Mouse (Mus musculus) cortical plate, adult 2 months (tissue): ENCODE measurements around the gene Mb.

Experiments used
- CTCF ChIP-seq: fragments of 200-500 bp; IDR thresholded peaks from 2 replicates; pipeline ENCODE4 v1.5.1; 2011; ENCODE audit warnings: mild to moderate bottlenecking, control low read depth, low read length; ENCODE audit not compliant: insufficient read depth; ENCODE audit errors: extremely low read depth
- POLR2A ChIP-seq: fragments of 200-500 bp; IDR thresholded peaks from 2 replicates; pipeline ENCODE4 v1.6.1; 2011; ENCODE audit warnings: mild to moderate bottlenecking, low read length, control low read depth; ENCODE audit not compliant: insufficient read depth; ENCODE audit errors: extremely low read depth

DNA sequence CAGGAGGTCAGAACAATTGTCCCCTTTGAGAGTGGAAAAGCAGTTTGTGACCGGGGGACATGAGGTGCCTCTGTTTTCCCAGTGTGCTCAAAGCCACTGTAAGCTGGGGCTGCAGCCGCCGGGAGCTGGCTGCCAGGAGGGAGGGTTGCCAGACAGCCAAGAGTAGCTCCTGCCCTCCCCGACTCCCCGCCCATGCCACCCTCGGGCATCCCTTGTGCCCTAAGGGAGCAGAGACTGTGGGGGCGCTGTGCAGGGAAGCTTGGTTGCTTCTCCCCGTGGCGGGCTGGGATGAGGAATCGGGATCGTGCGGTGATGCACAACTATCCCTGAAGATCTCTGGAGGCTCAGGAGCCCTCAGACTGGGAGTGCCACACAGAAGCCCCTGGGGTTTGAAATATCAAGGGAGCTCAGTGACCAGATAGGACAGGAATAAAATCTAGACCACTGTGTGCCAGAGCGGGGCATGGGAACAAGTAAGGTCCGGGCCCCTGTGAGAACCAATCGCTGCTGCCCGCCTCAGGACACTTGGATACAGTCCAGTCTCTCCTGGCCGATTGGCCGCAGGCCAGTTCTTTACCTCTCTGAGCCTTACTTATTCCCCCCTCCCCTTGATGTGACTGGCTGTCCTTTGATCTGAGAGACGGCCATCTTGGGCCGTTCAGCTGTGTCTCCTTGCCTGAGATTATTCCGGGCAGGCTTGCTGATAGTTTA lies 51.4 kb downstream of the Mb start:
- no peak for TF ChIP-seq CTCF
- TF ChIP-seq POLR2A, result no peak
